Mouse (Mus musculus): ENCODE data around the gene Fgd6. TPM values are rescaled to one million over a fixed set of nuclear protein-coding genes. Genes with fewer than 3 reads are reported as not detected.

Gene Fgd6
- polyA plus RNA-seq, 3 experiments from 2014 or later = 0.50 to 1.6 (median 1.5) TPM

GRCm38 (mm10) chr10:94138890-94139482 lies 103.2 kb downstream of the Fgd6 start:
- ATAC-seq = no peak

- ATAC-seq = no peak
These were observed 104.6 kb downstream of the Fgd6 start for GRCm38 (mm10) chr10:94140227-94140931.

GRCm38 (mm10) chr10:94142427-94142826 lies 106.6 kb downstream of the Fgd6 start:
- ATAC-seq = no peak

- ATAC-seq = no peak
These were observed 108.8 kb downstream of the Fgd6 start for GRCm38 (mm10) chr10:94144581-94144980.

- peak; percentile 49 for ATAC-seq
These were observed 111.6 kb downstream of the Fgd6 start for GRCm38 (mm10) chr10:94147391-94147755.

- peak; percentile 59 for ATAC-seq
These were observed 112.1 kb downstream of the Fgd6 start, which contains the start of gene Nr2c1 for GRCm38 (mm10) chr10:94147756-94148531. Gene Nr2c1 (plus strand): TSS chr10:94148023.

- no peak for ATAC-seq
These were observed 115.7 kb downstream of the Fgd6 start for GRCm38 (mm10) chr10:94151488-94151887.

- ATAC-seq = no peak
These were observed 118.0 kb downstream of the Fgd6 start for GRCm38 (mm10) chr10:94153841-94154240.

GRCm38 (mm10) chr10:94158962-94159361 lies 123.2 kb downstream of the Fgd6 start:
- ATAC-seq = no peak

GRCm38 (mm10) chr10:94159406-94159805 lies 123.6 kb downstream of the Fgd6 start:
- no peak for ATAC-seq

GRCm38 (mm10) chr10:94161051-94161765 lies 125.4 kb downstream of the Fgd6 start:
- no peak for ATAC-seq

GRCm38 (mm10) chr10:94162031-94162430 lies 126.2 kb downstream of the Fgd6 start:
- no peak for ATAC-seq

- no peak for ATAC-seq
These were observed 128.5 kb downstream of the Fgd6 start for GRCm38 (mm10) chr10:94164104-94164845.

GRCm38 (mm10) chr10:94165426-94165825 lies 129.6 kb downstream of the Fgd6 start:
- ATAC-seq = no peak

GRCm38 (mm10) chr10:94167051-94167750 lies 131.4 kb downstream of the Fgd6 start:
- no peak for ATAC-seq

GRCm38 (mm10) chr10:94171440-94172130 lies 135.8 kb downstream of the Fgd6 start:
- no peak for ATAC-seq

- no peak for ATAC-seq
These were observed 136.3 kb downstream of the Fgd6 start for GRCm38 (mm10) chr10:94172137-94172536.

GRCm38 (mm10) chr10:94172706-94173105 lies 136.9 kb downstream of the Fgd6 start:
- ATAC-seq = no peak

- ATAC-seq = no peak
These were observed 138.9 kb downstream of the Fgd6 start for GRCm38 (mm10) chr10:94174652-94175051.

- ATAC-seq = no peak
These were observed 147.4 kb downstream of the Fgd6 start for GRCm38 (mm10) chr10:94183199-94183598.
